Mouse (Mus musculus) layer of hippocampus, adult 2 months (tissue): ENCODE measurements around the gene Ccdc154. TPM values are rescaled to one million over a fixed set of nuclear protein-coding genes. Genes with fewer than 3 reads are reported as not detected.

Source experiments
- DNase-seq, 2 experiments: peaks; one replicate each; pipeline ENCODE4 v3.0.0; 2022; ENCODE audit warnings: low spot score in 2 of 2
- H3K27ac ChIP-seq: fragments of 200-600 bp; 2 replicates; pipeline ENCODE4 v1.8.1; 2022
- H3K4me3 ChIP-seq: fragments of 200-600 bp; 2 replicates; pipeline ENCODE4 v1.8.1; 2022; ENCODE audit warnings: mild to moderate bottlenecking
- CTCF ChIP-seq: fragments of 200-600 bp; conservative IDR thresholded peaks from 2 replicates; pipeline ENCODE4 v1.8.1; 2022; ENCODE audit warnings: antibody characterized with exemption, mild to moderate bottlenecking, moderate library complexity
- total RNA-seq, 2 experiments: library from RNA; stranded (reverse); gene quantifications; 2 replicates each; pipeline ENCODE4 v1.2.3; 2021

Gene Ccdc154
- total RNA-seq, 2 experiments from 2014 or later: 0.28 TPM; not detected in 1

GRCm38 (mm10) chr17:25139960-25140359, 22.3 kb upstream of the Ccdc154 start:
- H3K27ac ChIP-seq: no peak overlapping the region
- DNase-seq: no peak
- peak; percentile 70 for TF ChIP-seq CTCF
- no peak overlapping the region for H3K4me3 ChIP-seq

- no peak overlapping the region for H3K27ac ChIP-seq
- no peak for TF ChIP-seq CTCF
- DNase-seq: no peak
- no peak overlapping the region for H3K4me3 ChIP-seq
Measured at GRCm38 (mm10) chr17:25163387-25163786, 1.1 kb downstream of the Ccdc154 start.

- no peak for DNase-seq
- TF ChIP-seq CTCF: no peak
- Histone ChIP-seq H3K27ac (no peak overlapping the region), H3K4me3 (no peak overlapping the region)
Measured at GRCm38 (mm10) chr17:25164770-25165169, 2.5 kb downstream of the Ccdc154 start.

- Histone ChIP-seq H3K4me3 (no peak overlapping the region), H3K27ac (no peak overlapping the region)
- no peak for TF ChIP-seq CTCF
- DNase-seq: no peak
Measured at GRCm38 (mm10) chr17:25165970-25166671, 3.9 kb downstream of the Ccdc154 start.

GRCm38 (mm10) chr17:25169706-25170105, 7.4 kb downstream of the Ccdc154 start:
- Histone ChIP-seq H3K4me3 (no peak overlapping the region), H3K27ac (no peak overlapping the region)
- DNase-seq: no peak
- TF ChIP-seq CTCF: no peak

GRCm38 (mm10) chr17:25172558-25172957, 10.3 kb downstream of the Ccdc154 start:
- TF ChIP-seq CTCF: no peak
- no peak for DNase-seq
- Histone ChIP-seq H3K4me3 (no peak overlapping the region), H3K27ac (no peak overlapping the region)

GRCm38 (mm10) chr17:25175411-25175810, 13.2 kb downstream of the Ccdc154 start, which contains the start of gene Gm38655:
TSS of gene Gm38655 (minus strand) at chr17:25175471.
- TF ChIP-seq CTCF: no peak
- no peak for DNase-seq

GRCm38 (mm10) chr17:25183232-25183631, 21.0 kb downstream of the Ccdc154 start:
- Histone ChIP-seq H3K27ac (no peak overlapping the region), H3K4me3 (no peak overlapping the region)
- TF ChIP-seq CTCF: peak; percentile 47
- no peak for DNase-seq

More at GRCm38 (mm10) chr17:25175411-25175810, 13.2 kb downstream of the Ccdc154 start, which contains the start of gene Gm38655:
- H3K4me3 ChIP-seq: no peak within 1 kb of the TSS
- no peak within 1 kb of the TSS for H3K27ac ChIP-seq

GRCm38 (mm10) chr17:25184129-25184691, 21.9 kb downstream of the Ccdc154 start, which contains the start of gene BC003965:
TSS of gene BC003965 (plus strand) at chr17:25184554.
- TF ChIP-seq CTCF: no peak
- peak within 1 kb of the TSS; percentile 97 for H3K27ac ChIP-seq
- H3K4me3 ChIP-seq: peak within 1 kb of the TSS; percentile 92
- DNase-seq: peak; percentile 98 to 100

- TF ChIP-seq CTCF: no peak
- Histone ChIP-seq H3K4me3 (peak overlapping the region; percentile 92), H3K27ac (peak overlapping the region; percentile 97)
- DNase-seq: no peak
Measured at GRCm38 (mm10) chr17:25184961-25185360, 22.7 kb downstream of the Ccdc154 start.

- DNase-seq: no peak
- Histone ChIP-seq H3K27ac (peak overlapping the region; percentile 94), H3K4me3 (peak overlapping the region; percentile 91)
- no peak for TF ChIP-seq CTCF
Measured at GRCm38 (mm10) chr17:25187784-25188149, 25.5 kb downstream of the Ccdc154 start.

GRCm38 (mm10) chr17:25188150-25189031, 26.1 kb downstream of the Ccdc154 start, which contains the start of gene Unkl:
TSS of gene Unkl (plus strand) at chr17:25188397.
- Histone ChIP-seq H3K4me3 (peak within 1 kb of the TSS; percentile 91), H3K27ac (peak within 1 kb of the TSS; percentile 94)
- no peak for TF ChIP-seq CTCF
- peak; percentile 55 to 64 for DNase-seq

GRCm38 (mm10) chr17:25189091-25189490, 26.8 kb downstream of the Ccdc154 start:
- Histone ChIP-seq H3K4me3 (peak overlapping the region; percentile 91), H3K27ac (peak overlapping the region; percentile 94)
- no peak for DNase-seq
- TF ChIP-seq CTCF: no peak
